Mouse (Mus musculus) kidney, embryonic 15.5 days (tissue): ENCODE data around the gene Zfp981. TPM values are rescaled to one million over a fixed set of nuclear protein-coding genes. Genes with fewer than 3 reads are reported as not detected.
A peak's percentile ranks its signal among the peaks of the same experiment; 100 is the strongest.
"Not testable (repeated sequence)": the region's sequence is repeated elsewhere in the genome, so short reads cannot be mapped to it uniquely, and the experiment has no call there.

ENCODE experiments used
- ATAC-seq: fragments of 200-750 bp; cut with Nextera tagmentation; replicated peaks from 2 replicates; pipeline ENCODE4 v1.8.0; 2017; ENCODE audit warnings: moderate TSS enrichment; ENCODE audit not compliant: low FRiP score
- H3K27ac ChIP-seq: fragments of 300-500 bp; sonication (generic); 2 replicates; pipeline ENCODE4 v1.5.1; 2015; ENCODE audit warnings: mild to moderate bottlenecking, inconsistent platforms
- H3K27me3 ChIP-seq: fragments of 300-500 bp; sonication (generic); 2 replicates; pipeline ENCODE4 v1.6.1; 2015; ENCODE audit warnings: inconsistent platforms
- H3K36me3 ChIP-seq: fragments of 300-500 bp; sonication (generic); 2 replicates; pipeline ENCODE4 v1.6.1; 2015; ENCODE audit warnings: inconsistent platforms
- H3K4me1 ChIP-seq: fragments of 300-500 bp; sonication (generic); 2 replicates; pipeline ENCODE4 v1.6.1; 2015; ENCODE audit warnings: inconsistent platforms
- H3K4me2 ChIP-seq: fragments of 300-500 bp; sonication (generic); 2 replicates; pipeline ENCODE4 v1.6.1; 2015; ENCODE audit warnings: moderate library complexity, mild to moderate bottlenecking, inconsistent platforms
- H3K4me3 ChIP-seq: fragments of 300-500 bp; sonication (generic); replicated peaks from 2 replicates; pipeline ENCODE4 v1.5.1; 2015; ENCODE audit warnings: mild to moderate bottlenecking, inconsistent platforms
- H3K9ac ChIP-seq: fragments of 300-500 bp; sonication (generic); 2 replicates; pipeline ENCODE4 v1.6.1; 2015; ENCODE audit warnings: mild to moderate bottlenecking, inconsistent platforms
- H3K9me3 ChIP-seq: fragments of 300-500 bp; sonication (generic); replicated peaks from 2 replicates; pipeline ENCODE4 v1.6.1; 2016; ENCODE audit warnings: inconsistent platforms
- WGBS: fragments of 180-500 bp; shearing (Covaris S2); methylation state at CpG from one replicate; pipeline ENCODE4 v1.1.7; 2015; ENCODE audit warnings: mixed read lengths; 5-methylcytosine and 5-hydroxymethylcytosine counted together
- polyA plus RNA-seq: library from polyadenylated mRNA; unstranded; fragments of >200 nt; fragmentation: Nextera tagmentation; extraction: Ambion mirVana; gene quantifications from 2 replicates; pipeline ENCODE4 v1.2.1, GENCODE M21; 2015

Zfp981 gene
- polyA plus RNA-seq, 1 experiment from 2014 or later = 0.06 TPM

DNA sequence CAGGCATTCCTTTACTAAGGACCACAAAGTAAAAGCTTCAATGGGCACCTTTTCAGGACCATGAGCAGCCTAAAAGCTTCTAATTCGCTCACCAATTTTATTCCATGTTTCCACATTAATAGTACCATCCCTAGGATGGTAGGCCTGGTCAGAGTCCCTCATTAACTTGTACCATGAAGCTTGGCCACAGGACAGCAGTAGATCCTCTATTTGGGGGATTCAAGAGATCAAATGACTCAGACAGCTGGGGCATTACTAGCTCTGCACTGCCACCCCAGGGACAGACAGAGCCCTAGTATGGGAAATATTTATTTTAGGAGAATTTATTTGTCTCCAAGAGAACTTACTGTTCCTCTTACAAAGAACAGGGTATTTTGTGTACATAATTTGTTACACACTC, 27.6 kb upstream of the Zfp981 start:
- not testable (repeated sequence) for ATAC-seq, H3K27me3 ChIP-seq, H3K4me1 ChIP-seq, H3K36me3 ChIP-seq, H3K27ac ChIP-seq, H3K4me3 ChIP-seq, H3K9ac ChIP-seq, H3K4me2 ChIP-seq
- WGBS = no CpG with 5 or more reads among the region's 1 CpGs
- peaks cover 45% of the 10 kb centered on the region for H3K9me3 ChIP-seq

DNA sequence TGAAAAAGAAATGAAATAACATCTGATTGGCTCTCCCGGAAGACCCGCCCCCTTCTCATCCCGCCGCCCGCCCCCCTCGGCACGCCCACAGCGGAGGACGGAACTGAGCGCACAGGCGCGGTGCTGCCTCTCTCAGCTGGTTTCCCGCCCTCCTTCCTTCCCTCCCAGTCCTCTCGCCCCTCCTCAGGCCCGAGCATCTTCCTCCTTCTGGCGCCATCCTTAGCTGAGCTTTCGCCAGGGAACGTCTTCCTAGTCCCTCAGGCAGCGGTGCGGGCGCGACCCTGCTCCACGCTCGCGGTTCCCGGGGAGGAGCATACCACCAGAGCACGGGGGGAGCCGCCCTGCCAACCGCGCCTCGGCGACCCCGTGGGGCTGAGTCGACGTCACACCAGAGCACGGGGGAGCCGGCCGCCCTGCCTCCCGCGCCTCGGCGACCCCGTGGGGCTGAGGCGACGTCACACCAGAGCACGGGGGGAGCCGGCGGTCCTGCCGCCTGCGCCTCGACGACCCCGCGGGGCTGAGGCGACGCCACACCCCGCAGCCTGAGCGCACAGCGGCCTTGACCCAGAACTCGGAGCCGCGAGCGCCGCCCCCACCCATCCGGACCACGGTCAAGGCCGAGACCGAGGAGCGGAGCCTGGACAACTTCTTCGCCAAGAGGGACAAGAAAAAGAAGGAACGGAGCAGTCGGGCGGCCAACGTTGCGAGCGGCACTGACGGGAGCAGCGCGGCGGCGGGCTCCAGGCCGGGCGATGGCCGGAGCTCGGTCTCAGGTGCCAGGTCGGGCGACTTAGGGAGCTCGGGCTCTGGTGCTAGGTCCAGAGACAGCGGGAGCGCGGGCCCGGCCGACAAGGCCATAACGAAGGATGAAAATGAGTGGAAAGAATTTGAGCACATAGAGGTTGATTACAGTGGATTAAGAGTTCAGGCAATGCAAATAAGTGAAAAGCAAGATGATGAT, 26.8 kb upstream of the Zfp981 start:
- H3K4me1 ChIP-seq, H3K4me2 ChIP-seq, H3K9ac ChIP-seq, H3K36me3 ChIP-seq, H3K27me3 ChIP-seq, H3K4me3 ChIP-seq, H3K27ac ChIP-seq: not testable (repeated sequence)
- peaks cover 43% of the 10 kb centered on the region for H3K9me3 ChIP-seq
- 63% methylated on average over 73 of the region's 94 CpGs for WGBS
- peak; percentile 85 for ATAC-seq

DNA sequence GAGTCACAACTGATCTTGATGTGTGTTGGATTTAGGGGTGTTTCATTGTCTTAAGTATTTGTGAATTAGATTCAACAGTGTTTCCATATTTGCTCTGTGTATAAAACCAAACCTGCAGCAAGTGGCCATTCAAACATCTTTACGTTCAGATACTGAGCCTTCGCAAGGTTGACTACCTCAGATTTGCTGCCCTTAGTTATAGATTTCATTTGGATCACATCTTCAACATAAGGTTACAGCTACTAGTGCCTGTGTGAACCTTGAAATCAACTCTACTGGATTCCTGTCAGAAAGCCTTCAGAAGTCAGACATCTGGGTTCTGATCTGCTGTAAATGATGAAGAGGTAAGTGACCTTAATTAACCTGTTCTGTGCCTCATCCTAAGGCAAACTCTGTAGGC, 25.6 kb upstream of the Zfp981 start:
- not testable (repeated sequence) for H3K27ac ChIP-seq, H3K4me3 ChIP-seq, ATAC-seq, H3K36me3 ChIP-seq, H3K4me2 ChIP-seq, H3K9ac ChIP-seq, H3K27me3 ChIP-seq, H3K4me1 ChIP-seq
- WGBS = 96% methylated on average over 2 of the region's 2 CpGs
- peaks cover 51% of the 10 kb centered on the region for H3K9me3 ChIP-seq

DNA sequence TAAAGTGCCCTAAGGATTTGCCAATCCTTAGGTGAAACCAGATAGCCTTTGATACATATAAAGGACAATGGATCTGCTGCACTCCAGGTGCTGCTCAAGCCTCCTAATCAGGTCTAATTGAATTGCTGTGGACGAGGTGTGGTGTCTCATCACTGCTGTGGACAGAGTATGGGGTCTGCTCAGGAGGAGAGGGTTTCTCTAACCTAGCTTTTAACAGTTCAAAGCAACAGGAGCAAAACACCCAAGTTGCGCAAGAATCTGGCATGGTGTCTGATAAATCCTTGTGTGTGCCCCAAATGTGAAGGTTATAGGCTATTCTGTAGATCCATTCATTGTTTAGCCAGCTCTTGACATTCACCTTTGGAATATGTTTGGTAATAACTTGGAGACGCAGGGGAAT, 24.9 kb upstream of the Zfp981 start:
- H3K4me1 ChIP-seq, ATAC-seq, H3K27me3 ChIP-seq, H3K36me3 ChIP-seq, H3K4me3 ChIP-seq, H3K4me2 ChIP-seq, H3K27ac ChIP-seq, H3K9ac ChIP-seq: not testable (repeated sequence)
- WGBS = 80% methylated on average over 3 of the region's 3 CpGs
- H3K9me3 ChIP-seq = peaks cover 56% of the 10 kb centered on the region

DNA sequence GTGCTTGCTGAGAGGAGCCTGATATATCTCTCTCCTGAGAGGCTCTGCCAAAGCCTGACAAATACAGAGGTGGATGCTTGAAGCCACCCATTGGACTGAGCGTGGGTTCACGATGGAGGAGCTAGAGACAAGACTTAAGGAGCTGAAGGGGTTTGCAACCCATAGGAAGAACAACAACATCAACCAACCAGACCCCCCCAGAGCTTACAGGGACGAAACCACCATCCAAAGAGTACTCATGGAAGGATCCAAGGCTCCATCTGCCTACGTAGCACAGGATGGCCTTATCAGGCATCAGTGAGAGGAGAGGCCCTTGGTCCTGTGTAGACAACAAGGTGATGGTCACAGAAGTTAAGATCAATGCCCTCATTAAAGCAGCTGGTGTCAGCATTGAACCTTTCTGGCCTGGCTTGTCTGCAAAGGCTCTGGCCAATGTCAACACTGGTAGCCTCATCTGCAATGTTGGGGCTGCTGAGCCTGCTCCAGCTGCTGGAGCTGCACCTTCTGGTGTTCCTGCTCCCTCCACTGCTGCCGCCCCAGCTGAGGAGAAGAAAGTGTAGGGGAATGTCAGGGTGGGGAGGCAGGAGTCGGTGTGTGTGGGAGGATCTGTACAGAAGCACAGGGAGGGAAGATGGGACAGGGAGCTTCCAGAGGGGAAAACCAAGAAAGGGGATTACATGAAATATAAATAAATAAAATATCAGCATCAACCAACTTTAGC, 21.3 kb upstream of the Zfp981 start:
- not testable (repeated sequence) for H3K4me1 ChIP-seq, H3K4me2 ChIP-seq, H3K27me3 ChIP-seq, H3K4me3 ChIP-seq, H3K9ac ChIP-seq, H3K27ac ChIP-seq, H3K36me3 ChIP-seq
- peaks cover 85% of the 10 kb centered on the region for H3K9me3 ChIP-seq
- 69% methylated on average over 6 of the region's 6 CpGs for WGBS
- peak; percentile 33; the same call in 1 of the 2 replicates for ATAC-seq

DNA sequence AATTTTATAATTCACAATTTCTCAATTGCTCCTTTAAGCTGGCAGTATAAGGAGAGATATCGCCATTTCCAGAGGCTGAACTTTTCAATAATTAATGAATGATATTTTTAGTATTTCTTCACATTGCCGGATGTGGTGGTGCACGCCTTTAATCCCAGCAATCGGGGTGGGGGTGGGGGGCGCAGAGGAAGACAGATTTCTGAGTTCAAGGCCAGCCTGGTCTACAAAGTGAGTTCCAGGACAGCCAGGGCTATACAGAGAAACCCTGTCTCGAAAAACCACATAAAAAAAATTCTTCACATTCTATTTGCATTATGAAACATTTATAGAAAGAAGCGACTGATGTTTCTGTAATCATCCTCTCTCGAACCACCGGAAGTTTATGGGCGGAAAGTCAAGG, 19.3 kb upstream of the Zfp981 start:
- not testable (repeated sequence) for H3K4me3 ChIP-seq, H3K4me1 ChIP-seq, H3K27me3 ChIP-seq, H3K27ac ChIP-seq, H3K4me2 ChIP-seq, H3K9ac ChIP-seq, H3K36me3 ChIP-seq
- peak; percentile 52; the same call in 1 of the 2 replicates for ATAC-seq
- H3K9me3 ChIP-seq = peaks cover 75% of the 10 kb centered on the region
- 86% methylated on average over 10 of the region's 10 CpGs for WGBS

DNA sequence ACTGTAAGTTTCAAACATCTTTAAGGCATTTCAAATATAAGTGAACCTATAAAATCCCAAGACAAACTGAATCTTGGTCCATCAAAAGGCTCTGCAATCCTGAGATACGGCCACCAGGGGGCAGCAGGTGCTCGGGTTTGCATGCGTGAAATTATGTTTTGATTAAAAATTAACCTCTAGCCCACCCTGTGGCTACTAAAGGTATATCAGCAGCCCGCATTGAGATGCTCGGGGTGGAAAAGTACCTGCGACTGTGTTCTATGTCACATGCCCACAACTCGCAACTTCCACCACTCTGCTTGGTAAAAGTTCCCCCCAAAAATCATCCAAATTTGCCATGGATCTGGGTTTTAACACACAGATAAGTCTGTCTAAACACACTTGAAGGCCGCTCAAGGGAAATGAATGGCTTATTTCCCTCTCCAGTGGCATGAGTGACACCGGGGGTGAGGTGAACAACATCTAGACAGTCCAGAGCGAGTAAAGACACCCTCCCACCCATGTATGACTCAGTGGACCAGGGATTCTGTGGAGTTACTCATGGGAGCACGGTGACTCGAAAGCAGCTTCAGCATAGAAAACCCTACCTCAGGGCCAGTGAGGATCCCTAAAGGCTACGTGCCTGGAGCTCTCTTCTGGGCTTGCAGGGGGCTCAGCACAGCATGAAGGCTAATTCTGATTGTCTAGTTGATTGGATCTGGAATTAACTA, 18.1 kb upstream of the Zfp981 start:
- H3K9me3 ChIP-seq = peaks cover 68% of the 10 kb centered on the region
- H3K36me3 ChIP-seq, H3K9ac ChIP-seq, H3K4me1 ChIP-seq, H3K27me3 ChIP-seq, H3K27ac ChIP-seq, H3K4me2 ChIP-seq, H3K4me3 ChIP-seq: not testable (repeated sequence)
- 74% methylated on average over 13 of the region's 13 CpGs for WGBS
- 0 out of 2 replicates have a peak, but pooled peaks have one; percentile 29 for ATAC-seq

DNA sequence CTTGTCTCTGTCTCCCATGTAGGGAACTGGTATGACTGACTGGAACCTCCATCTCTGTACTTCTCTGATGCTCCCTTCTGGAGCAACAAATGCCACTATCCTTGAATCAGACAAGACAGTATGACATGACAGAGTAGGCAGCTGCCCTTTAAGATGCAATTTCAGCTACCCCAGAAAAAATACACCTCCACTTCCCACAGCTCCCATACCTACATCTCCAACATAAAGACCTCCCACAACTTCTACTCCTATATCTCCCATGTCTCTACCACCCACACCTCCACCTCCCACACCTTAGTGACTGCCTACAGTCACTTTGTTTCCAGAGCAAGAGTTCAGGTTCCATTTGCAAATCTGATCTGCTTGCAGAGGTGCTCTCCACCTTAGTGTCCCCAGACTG, 17.2 kb upstream of the Zfp981 start:
- ATAC-seq, H3K4me2 ChIP-seq, H3K9ac ChIP-seq, H3K27me3 ChIP-seq, H3K4me1 ChIP-seq, H3K4me3 ChIP-seq, H3K36me3 ChIP-seq, H3K27ac ChIP-seq: not testable (repeated sequence)
- H3K9me3 ChIP-seq = peaks cover 67% of the 10 kb centered on the region

DNA sequence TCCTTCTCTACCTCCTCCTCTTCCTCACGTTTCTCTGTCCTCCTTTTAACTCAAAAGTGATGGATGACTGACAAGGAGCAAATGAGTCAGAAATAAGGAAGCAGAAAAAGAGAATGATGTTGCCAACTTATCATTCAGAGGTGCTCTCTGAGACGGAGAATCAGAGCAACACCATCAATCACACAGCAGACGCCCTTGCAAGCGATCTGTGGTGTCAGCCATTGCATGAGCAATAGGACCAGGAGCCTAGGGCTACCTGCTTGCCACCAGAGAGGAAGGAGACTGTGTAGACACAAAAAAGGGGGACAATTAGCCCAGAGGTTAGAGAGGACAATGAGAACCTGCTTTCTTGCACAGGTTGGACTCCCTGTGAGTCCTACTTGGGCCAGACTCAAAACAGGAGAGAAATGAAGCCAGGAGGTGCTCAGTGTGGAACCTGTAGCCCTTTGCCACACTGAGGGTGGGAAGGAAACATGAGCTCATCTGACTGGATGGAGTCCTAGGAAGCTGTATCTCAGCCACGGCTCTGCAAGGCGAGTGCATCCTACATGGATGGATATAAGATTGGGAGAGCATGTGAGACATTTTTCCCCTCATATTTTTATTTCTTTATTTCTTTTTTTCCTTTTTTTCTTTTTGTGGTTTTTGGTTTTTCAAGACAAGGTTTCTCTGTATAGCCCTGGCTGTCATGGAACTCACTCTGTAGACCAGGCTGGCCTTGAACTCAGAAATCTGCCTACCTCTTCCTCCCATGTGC, 16.5 kb upstream of the Zfp981 start:
- not testable (repeated sequence) for H3K27ac ChIP-seq, H3K4me1 ChIP-seq, H3K4me2 ChIP-seq, H3K36me3 ChIP-seq, ATAC-seq, H3K4me3 ChIP-seq, H3K9ac ChIP-seq, H3K27me3 ChIP-seq
- peaks cover 65% of the 10 kb centered on the region for H3K9me3 ChIP-seq
- 73% methylated on average over 6 of the region's 6 CpGs for WGBS

DNA sequence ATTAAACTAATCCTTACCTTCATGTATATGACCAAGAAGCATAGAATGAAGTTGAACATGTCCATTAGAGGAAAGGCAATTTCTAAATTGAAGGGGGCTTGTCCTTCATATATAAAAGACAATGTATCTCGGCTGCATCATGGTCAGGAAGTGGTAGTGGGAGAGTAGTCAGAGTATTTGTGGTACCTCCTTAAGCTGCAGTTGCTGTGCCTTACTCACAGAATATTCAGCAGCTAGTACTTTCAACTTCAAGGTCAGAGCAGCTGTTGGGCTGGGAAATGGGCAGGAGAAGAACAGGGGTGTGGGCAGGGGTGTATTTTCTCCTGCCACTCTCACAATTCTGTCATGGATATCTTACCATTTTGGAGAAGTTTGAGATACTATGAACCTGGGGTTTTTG, 15.1 kb upstream of the Zfp981 start:
- H3K27ac ChIP-seq, H3K4me3 ChIP-seq, H3K9ac ChIP-seq, H3K4me2 ChIP-seq, H3K27me3 ChIP-seq, H3K4me1 ChIP-seq, ATAC-seq, H3K36me3 ChIP-seq: not testable (repeated sequence)
- peaks cover 65% of the 10 kb centered on the region for H3K9me3 ChIP-seq
- WGBS = 73% methylated on average over 1 of the region's 1 CpGs

DNA sequence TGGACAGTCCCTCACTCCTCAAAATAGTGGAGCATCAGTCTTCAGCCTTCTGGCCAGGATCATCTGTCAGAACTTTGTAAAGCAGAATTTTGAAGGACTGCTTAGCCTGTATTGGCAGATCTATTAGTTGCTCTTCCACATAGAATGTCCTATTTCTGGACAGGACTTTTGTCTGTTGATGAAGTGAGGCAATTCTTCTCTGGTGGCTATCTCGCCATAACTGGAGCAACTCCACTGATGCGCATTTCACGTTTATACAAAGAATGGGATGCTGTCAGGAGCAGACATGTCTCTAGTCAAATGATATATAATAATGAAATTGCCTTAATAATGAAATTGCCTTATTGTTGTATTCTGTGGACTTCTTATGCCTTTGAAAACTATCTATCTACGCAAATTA, 12.6 kb upstream of the Zfp981 start:
- H3K36me3 ChIP-seq, H3K9ac ChIP-seq, H3K27ac ChIP-seq, H3K4me1 ChIP-seq, ATAC-seq, H3K27me3 ChIP-seq, H3K4me3 ChIP-seq, H3K4me2 ChIP-seq: not testable (repeated sequence)
- H3K9me3 ChIP-seq = peaks cover 65% of the 10 kb centered on the region
- WGBS = 77% methylated on average over 4 of the region's 4 CpGs
